Mouse (Mus musculus): ENCODE data around the gene Sox1. TPM values are rescaled to one million over a fixed set of nuclear protein-coding genes. Genes with fewer than 3 reads are reported as not detected.
A peak's percentile ranks its signal among the peaks of the same experiment; 100 is the strongest.

Gene Sox1
- polyA plus RNA-seq, 1 experiment from 2014 or later = not detected

DNA sequence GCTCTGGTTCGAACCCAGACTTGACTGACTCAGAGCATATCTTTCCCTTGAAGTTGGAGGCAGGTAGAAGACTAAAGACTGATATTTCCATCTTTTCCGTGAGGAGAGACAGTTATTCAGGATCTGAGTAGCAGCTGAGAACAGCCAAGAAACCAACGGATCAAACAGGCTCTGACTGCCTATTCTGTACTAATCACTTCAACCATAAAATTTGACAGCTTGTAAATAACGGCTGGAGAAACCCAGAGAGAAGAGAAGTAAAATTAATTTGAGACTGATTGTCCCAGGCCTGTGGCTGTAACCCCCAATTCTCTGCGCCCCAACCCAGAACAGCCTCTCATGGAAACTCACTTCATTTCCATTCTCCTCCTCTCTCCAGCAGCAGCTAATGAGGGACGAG, 26.2 kb upstream of the Sox1 start:
- Histone ChIP-seq H3K4me1 (replicated peaks; ENCODE audit: control insufficient read depth, insufficient read depth, low read length) (no peaks in the 10 kb centered on the region), H3K9ac (ENCODE audit: low read depth, low read length) (no peak overlapping the region), H3K36me3 (ENCODE audit: control insufficient read depth, insufficient read depth, low read length) (no peaks in the 10 kb centered on the region), H3K9me3 (ENCODE audit: control insufficient read depth, low read length) (no peaks in the 10 kb centered on the region), H3K27me3 (replicated peaks; ENCODE audit: control insufficient read depth, insufficient read depth, low read length) (0 out of 2 replicates have a peak, but pooled peaks cover 2% of the 10 kb centered on the region), H3K4me3 (ENCODE audit: low read depth, low read length) (no peak overlapping the region), H3K27ac (ENCODE audit: low read depth, low read length) (no peak overlapping the region), H3K4me2 (no peak overlapping the region)
- no peak for ATAC-seq (replicated peaks; ENCODE audit: low FRiP score)
- 70% methylated on average over 6 of the region's 6 CpGs for WGBS
- DNase-seq (ENCODE audit: low spot score) = no peak

DNA sequence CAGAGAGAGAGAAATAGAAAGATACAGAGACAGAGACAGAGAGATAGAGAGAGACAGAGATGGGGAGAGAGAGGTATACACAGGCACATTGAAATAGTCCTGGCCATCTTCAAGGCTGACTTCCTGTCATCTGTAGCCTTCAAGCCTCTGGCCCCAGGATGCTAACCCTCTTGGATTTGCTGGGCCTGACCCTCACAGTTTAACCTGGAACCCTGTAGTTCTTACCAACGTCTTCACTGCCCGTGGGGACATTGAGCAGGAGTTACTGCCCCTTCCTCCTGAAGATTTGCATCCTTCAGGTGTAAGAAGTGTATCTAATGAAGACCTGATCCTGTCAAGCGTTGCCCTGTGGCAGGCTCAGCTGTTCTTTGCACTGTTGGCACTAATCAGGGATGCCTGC, 14.0 kb upstream of the Sox1 start:
- no peak overlapping the region for H3K9ac ChIP-seq (ENCODE audit: low read depth, low read length)
- no peaks in the 10 kb centered on the region for H3K36me3 ChIP-seq (ENCODE audit: control insufficient read depth, insufficient read depth, low read length)
- no peak overlapping the region for H3K4me2 ChIP-seq
- no peak overlapping the region for H3K27ac ChIP-seq (ENCODE audit: low read depth, low read length)
- H3K27me3 ChIP-seq (replicated peaks; ENCODE audit: control insufficient read depth, insufficient read depth, low read length) = peaks cover 65% of the 10 kb centered on the region
- ATAC-seq (replicated peaks; ENCODE audit: low FRiP score) = no peak
- H3K9me3 ChIP-seq (ENCODE audit: control insufficient read depth, low read length) = no peaks in the 10 kb centered on the region
- no peak overlapping the region for H3K4me3 ChIP-seq (ENCODE audit: low read depth, low read length)
- no peak for DNase-seq (ENCODE audit: low spot score)
- WGBS = 61% methylated on average over 3 of the region's 3 CpGs
- H3K4me1 ChIP-seq (replicated peaks; ENCODE audit: control insufficient read depth, insufficient read depth, low read length) = 0 out of 2 replicates have a peak, but pooled peaks cover 4% of the 10 kb centered on the region

DNA sequence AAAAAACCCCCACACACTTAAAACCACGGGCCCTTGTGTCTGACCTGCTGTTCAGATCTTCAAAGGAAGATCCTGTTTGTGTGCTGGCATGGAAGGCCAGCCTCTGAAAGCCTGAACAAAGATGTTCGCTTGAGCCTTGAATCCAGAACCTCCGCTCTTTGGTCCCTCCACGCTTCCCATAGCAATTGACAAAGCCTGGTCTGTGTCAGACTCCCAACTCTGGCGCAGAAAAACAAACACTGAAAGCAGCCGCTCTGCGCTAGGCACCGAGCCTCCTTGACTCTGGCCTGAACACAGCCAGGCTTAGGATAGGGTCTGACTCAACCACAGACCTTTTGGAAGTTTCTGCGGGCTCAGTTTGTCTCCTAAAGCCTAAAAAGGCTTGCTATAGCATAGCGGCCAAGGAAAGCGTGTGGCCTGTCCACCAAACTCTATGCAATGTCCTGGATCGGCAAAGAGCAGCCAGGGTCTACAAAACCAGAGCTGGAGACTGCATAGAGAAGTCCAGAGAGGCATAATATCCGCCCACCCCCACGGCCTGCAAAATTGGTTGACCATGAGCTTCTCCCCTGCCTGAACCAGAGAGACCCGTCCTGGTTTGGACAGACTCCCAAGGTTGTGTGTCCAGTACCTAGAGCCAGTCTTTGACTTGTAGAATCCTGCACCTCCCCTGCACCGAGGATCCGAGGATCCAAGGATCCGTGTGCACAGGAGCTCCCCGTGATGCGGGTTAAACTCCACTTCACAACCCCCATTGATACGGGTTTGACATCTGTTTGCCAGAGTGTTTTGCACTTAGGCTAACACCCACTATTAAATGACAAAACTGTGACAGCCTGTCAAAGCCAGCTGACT, 12.2 kb upstream of the Sox1 start:
- ATAC-seq (replicated peaks; ENCODE audit: low FRiP score) (no peak), DNase-seq (ENCODE audit: low spot score) (no peak)
- no peaks in the 10 kb centered on the region for H3K9me3 ChIP-seq (ENCODE audit: control insufficient read depth, low read length)
- no peaks in the 10 kb centered on the region for H3K36me3 ChIP-seq (ENCODE audit: control insufficient read depth, insufficient read depth, low read length)
- H3K27ac ChIP-seq (ENCODE audit: low read depth, low read length) = no peak overlapping the region
- H3K4me2 ChIP-seq = no peak overlapping the region
- WGBS = 5% methylated on average over 21 of the region's 21 CpGs
- peaks cover 83% of the 10 kb centered on the region for H3K27me3 ChIP-seq (replicated peaks; ENCODE audit: control insufficient read depth, insufficient read depth, low read length)
- no peak overlapping the region for H3K9ac ChIP-seq (ENCODE audit: low read depth, low read length)
- 0 out of 2 replicates have a peak, but pooled peaks cover 4% of the 10 kb centered on the region for H3K4me1 ChIP-seq (replicated peaks; ENCODE audit: control insufficient read depth, insufficient read depth, low read length)
- no peak overlapping the region for H3K4me3 ChIP-seq (ENCODE audit: low read depth, low read length)

DNA sequence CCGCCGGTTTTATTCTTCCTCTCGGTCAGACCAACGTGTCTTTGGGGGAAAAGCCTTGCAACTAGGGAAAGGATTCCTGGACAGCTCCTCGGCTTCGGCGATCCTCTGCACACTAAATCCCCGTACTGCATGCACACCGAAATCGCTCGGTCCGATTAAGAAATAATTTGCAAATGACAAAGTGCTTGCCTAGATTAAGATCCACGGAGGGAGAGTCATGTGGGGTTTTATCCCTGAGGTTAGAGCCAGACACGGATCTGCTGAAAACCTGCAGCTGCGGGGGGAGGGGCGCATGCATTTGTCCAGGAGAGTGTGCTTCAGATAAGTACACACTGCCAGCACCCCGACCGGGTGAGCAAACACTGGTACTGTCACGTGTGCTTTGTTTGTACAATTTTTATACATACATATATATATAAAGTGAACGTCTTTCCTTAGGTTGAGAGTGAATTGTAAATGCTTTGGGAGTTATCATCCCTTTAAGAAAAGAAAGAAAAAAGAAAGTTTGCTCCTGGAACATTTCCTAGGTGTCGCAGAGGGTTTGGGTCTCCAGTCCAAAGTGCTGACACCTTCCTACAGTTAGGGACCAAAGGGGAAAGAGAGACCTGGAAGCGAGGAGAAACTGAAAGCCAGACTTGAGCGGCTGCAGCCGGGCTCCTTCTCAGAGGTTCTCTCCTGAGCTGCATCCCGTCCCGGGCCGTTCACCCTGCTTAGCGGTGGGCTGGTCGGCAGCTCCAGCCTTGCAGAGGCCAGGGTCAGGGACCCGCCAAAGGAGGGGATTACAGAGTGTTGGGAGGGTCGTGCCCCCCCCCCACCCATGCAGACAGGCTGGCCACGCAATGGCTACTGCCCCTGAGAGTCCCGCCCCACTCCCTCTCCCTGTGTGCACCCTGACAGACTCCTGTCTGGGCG, 10.9 kb upstream of the Sox1 start:
- DNase-seq (ENCODE audit: low spot score) (peak; percentile 53), ATAC-seq (replicated peaks; ENCODE audit: low FRiP score) (no peak)
- Histone ChIP-seq H3K4me1 (replicated peaks; ENCODE audit: control insufficient read depth, insufficient read depth, low read length) (0 out of 2 replicates have a peak, but pooled peaks cover 4% of the 10 kb centered on the region), H3K27me3 (replicated peaks; ENCODE audit: control insufficient read depth, insufficient read depth, low read length) (peaks cover 96% of the 10 kb centered on the region), H3K4me3 (ENCODE audit: low read depth, low read length) (peak overlapping the region; percentile 22; the same call in 1 of the 2 replicates), H3K9me3 (ENCODE audit: control insufficient read depth, low read length) (no peaks in the 10 kb centered on the region), H3K9ac (ENCODE audit: low read depth, low read length) (no peak overlapping the region), H3K27ac (ENCODE audit: low read depth, low read length) (no peak overlapping the region), H3K36me3 (ENCODE audit: control insufficient read depth, insufficient read depth, low read length) (no peaks in the 10 kb centered on the region), H3K4me2 (peak overlapping the region; percentile 44)
- WGBS = 2% methylated on average over 34 of the region's 34 CpGs

DNA sequence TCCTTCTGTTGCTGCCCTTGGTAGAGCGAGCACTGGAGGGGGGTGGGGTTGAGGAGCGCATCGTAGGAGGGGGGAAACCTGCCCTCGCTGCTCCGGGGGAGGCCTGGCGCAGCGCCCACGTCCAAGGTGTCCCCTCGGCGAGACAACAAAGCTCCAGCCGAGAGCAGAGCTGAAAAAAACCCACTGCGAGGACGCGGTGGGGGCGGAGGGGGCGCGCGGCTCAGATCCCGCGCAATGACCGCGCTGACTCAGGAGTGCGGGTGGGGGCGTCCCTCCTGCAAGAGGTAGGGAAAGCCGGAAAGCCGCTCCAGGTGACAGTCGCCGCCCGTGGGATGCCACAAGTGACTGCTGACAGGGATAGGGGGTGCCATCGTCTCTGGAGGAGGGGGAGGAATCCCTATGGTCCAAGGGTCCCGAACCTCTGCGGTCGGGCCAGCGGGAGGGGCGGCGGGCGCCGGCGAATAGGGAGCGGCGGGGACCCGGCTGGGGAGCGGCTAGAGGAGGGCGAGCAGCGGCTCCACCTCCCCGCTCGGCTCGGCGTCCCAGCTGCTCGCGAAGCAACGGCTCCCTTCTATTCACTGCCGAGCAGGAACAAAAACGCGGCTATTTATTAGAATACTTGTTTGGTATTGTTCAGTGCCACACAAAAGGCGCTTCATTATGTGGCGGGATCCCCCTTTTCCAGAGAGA, 10.0 kb upstream of the Sox1 start:
- H3K4me2 ChIP-seq = peak overlapping the region; percentile 44
- WGBS = 1% methylated on average over 57 of the region's 57 CpGs
- no peaks in the 10 kb centered on the region for H3K9me3 ChIP-seq (ENCODE audit: control insufficient read depth, low read length)
- DNase-seq (ENCODE audit: low spot score) (no peak), ATAC-seq (replicated peaks; ENCODE audit: low FRiP score) (no peak)
- 0 out of 2 replicates have a peak, but pooled peaks cover 4% of the 10 kb centered on the region for H3K4me1 ChIP-seq (replicated peaks; ENCODE audit: control insufficient read depth, insufficient read depth, low read length)
- H3K36me3 ChIP-seq (ENCODE audit: control insufficient read depth, insufficient read depth, low read length) = no peaks in the 10 kb centered on the region
- peak overlapping the region; percentile 22 for H3K4me3 ChIP-seq (ENCODE audit: low read depth, low read length)
- H3K27me3 ChIP-seq (replicated peaks; ENCODE audit: control insufficient read depth, insufficient read depth, low read length) = peaks cover 100% of the 10 kb centered on the region
- no peak overlapping the region for H3K9ac ChIP-seq (ENCODE audit: low read depth, low read length)
- H3K27ac ChIP-seq (ENCODE audit: low read depth, low read length) = no peak overlapping the region

DNA sequence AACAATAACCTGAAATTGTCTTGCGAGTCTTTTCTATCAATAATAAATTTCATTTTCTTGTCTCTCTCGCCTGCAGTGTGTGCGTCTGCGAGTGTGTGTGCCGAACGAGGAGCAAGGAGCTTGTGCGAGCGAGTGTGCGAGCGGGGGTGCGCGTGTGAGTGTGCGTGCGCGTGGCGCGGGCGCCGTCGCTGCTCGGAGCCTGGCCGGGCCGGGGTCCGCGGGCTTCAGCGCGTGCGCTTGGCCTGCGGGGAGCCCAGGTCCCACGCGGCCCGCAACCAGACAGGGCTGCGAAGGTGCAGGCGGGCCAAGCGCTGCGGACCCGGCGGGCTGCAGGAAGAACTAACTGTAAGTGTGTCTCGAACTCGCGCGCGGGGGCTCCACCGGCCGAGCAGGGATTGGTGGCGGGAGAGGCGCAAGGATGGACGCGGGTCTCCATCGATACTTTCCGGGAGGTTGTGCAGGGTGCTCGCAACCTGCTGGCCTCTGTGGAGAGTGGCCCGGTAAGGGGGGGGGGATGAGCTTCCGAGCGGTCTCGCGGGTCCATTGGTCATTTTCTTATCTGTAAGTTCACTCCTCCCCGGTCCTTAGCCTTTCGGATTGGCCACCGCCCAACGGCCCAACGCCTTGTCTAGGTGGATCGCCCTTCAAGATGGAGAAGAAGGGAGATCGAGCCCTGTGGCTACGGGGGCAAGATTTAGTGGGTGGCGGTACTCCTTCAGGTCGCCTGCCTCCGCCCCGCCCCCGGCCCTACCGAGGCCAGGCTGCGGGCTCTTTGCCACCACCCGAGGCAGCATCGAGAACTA, 9.2 kb upstream of the Sox1 start:
- ATAC-seq (replicated peaks; ENCODE audit: low FRiP score) = no peak
- peak overlapping the region; percentile 13 for H3K4me3 ChIP-seq (ENCODE audit: low read depth, low read length)
- WGBS = 1% methylated on average over 73 of the region's 74 CpGs

DNA sequence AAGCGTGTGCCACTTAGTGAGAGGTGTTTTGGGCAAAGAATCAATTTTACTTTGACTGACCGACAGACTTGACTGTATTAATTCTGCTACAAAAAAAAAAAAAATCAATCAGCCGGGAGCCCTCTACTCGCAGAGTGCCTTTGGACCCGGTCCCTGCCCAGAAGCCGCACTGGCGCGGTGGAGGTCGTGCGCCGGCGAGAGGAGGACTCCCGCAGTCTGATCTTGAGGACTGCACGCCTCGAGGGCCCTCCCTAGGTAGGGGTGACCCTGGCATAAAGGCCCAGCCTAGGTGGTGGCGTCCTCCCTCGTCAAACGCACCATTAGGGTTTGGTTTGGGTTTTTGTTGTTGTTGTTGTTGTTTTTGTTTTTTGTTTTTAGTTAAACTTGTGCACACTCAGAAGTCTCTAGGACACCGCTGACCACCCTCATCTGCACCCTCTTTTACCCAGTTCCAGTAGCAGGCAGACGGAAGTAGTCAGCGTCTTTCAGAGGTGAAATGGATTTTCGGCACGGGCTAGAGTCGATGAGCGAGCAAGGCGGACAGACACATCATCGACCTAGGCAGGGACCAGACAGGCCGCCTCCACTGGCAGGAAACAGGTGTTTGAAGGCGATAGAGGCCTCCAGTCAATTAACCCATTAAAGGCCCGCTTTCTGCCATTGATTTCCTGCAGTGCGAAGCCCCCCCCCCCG, 8.4 kb upstream of the Sox1 start:
- Histone ChIP-seq H3K36me3 (ENCODE audit: control insufficient read depth, insufficient read depth, low read length) (no peaks in the 10 kb centered on the region), H3K9ac (ENCODE audit: low read depth, low read length) (no peak overlapping the region), H3K4me1 (replicated peaks; ENCODE audit: control insufficient read depth, insufficient read depth, low read length) (0 out of 2 replicates have a peak, but pooled peaks cover 4% of the 10 kb centered on the region), H3K9me3 (ENCODE audit: control insufficient read depth, low read length) (no peaks in the 10 kb centered on the region), H3K4me3 (ENCODE audit: low read depth, low read length) (no peak overlapping the region), H3K4me2 (no peak overlapping the region), H3K27ac (ENCODE audit: low read depth, low read length) (no peak overlapping the region), H3K27me3 (replicated peaks; ENCODE audit: control insufficient read depth, insufficient read depth, low read length) (peaks cover 100% of the 10 kb centered on the region)
- DNase-seq (ENCODE audit: low spot score) (no peak), ATAC-seq (replicated peaks; ENCODE audit: low FRiP score) (no peak)
- under 1% methylated on average over 32 of the region's 32 CpGs for WGBS

More for the DNA sequence above, 9.2 kb upstream of the Sox1 start:
- Histone ChIP-seq H3K27me3 (replicated peaks; ENCODE audit: control insufficient read depth, insufficient read depth, low read length) (peaks cover 100% of the 10 kb centered on the region), H3K36me3 (ENCODE audit: control insufficient read depth, insufficient read depth, low read length) (no peaks in the 10 kb centered on the region), H3K4me1 (replicated peaks; ENCODE audit: control insufficient read depth, insufficient read depth, low read length) (0 out of 2 replicates have a peak, but pooled peaks cover 4% of the 10 kb centered on the region), H3K4me2 (peak overlapping the region; percentile 34), H3K27ac (ENCODE audit: low read depth, low read length) (no peak overlapping the region), H3K9me3 (ENCODE audit: control insufficient read depth, low read length) (no peaks in the 10 kb centered on the region), H3K9ac (ENCODE audit: low read depth, low read length) (no peak overlapping the region)
- DNase-seq (ENCODE audit: low spot score) = no peak

Measured in liver, embryonic 11.5 days (tissue).